Mouse (Mus musculus): ENCODE results near the gene Gm38655.
"Not testable (repeated sequence)": the region's sequence is repeated elsewhere in the genome, so short reads cannot be mapped to it uniquely, and the experiment has no call there.

Gene Gm38655

DNA sequence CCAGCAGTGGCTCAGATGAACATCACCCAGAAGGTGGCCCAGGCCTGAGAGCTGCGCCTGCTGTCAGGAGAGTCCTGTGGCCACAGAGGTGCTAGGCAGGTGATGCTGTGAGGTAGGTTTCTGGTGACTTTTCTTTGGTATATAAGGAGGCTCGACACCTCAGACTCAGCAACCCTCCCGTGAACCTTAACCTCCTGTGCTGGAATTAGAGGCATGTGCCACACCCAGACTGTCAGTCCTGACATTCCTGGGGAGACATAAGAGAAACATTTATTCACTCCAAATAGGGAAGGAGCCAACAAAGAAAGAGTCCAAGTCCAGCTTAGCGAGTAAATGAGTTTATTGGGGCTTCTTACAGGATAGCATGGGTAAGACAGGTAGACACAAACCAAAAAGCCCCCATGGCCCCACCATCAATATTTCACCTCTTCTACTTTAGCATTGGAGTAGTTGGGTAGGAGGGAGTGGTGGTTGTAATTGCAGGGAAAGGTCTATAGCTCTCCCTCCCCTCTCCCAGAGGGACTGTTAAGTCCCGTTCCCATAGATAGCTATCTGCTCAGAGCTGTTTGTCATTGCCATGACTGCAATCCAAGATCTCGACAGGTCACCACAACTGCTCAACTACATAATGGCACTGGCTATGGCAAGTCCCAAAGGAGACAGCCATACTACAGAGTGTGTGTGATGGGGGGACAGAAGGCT is 9.2 kb downstream of the Gm38655 start:
- no peak for DNase-seq

DNA sequence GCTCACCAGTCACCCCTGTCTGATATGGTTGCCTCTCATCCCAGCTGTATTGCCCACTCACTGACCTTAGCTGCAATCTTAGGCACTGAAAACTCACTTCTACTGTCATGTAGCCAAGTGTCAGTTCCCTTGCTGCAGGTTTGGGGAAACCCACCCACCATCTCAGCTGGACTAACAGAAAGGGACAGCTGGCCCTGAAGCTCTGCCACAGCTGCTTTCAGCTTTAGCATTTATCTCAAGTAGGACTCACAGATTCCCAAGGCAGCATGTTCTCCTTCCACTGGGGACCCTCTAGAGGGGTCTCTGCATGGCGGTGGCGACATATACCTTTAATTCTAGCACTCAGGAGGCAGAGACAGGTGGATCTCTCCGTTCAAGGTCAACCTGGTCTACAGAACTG is 10.5 kb downstream of the Gm38655 start:
- DNase-seq: no peak

DNA sequence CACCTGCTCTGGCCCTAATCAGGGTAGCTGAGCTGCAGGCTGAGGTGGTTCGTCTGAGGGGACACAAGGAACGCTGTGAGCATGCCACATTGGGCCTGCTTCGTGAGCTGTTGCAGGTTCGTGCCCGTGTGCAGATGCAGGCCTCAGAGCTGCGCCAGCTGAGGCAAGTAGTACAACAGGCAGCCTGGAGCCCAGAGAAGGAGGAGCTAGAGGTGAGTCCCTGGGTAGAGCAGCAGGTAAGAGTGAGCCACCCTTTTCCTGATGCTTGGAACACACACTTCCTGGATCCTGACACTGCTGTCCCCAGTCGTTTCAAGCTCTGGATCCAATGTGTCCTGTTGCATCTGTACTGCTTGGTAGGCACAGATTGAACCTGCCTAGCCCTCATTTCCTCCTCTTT is 11.9 kb downstream of the Gm38655 start:
- DNase-seq: no peak

DNA sequence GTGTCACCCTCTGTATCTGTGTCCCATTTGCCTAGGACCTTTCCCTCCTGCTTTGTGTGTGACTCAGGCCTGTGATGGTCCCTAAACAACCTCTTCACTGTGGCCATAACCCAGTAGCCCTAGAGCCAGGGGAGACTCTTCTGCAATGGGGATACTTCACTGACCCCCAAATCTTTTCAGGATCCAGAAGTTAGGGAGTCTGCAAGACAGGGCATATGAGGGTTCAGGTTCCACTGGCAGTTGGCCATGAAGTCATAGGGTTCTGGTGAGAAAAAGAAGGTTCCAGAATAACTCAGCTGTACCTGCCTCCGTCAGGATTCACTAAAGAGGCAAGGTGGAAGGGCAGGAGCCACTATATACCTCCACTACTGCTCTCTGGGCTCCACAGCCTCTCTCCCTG is 13.1 kb downstream of the Gm38655 start, which contains the start of gene Ccdc154:
TSS of gene Ccdc154 (plus strand) at position 301 of the 400 bp plus-strand sequence.
- no peak for DNase-seq

DNA sequence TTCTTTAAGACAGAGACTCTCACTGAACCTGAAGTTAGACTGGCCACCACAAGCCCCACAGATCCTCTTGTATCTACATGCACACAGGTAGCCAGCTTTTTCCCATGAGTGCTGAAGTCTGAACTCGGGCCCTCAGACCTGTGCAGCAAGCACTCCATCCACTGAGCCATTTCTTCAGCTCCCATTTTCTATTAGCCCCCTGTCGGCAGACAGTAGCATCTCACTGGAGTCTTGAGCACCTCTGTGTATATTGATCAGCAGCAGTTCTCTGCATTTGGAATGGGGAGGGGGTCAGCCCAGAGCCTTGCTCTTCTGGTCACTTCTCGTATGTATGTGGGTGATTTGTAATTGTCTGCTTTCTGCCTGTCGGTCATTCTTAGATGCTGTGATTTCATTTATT is 35.3 kb downstream of the Gm38655 start:
- DNase-seq: peak; percentile 18 to 31

DNA sequence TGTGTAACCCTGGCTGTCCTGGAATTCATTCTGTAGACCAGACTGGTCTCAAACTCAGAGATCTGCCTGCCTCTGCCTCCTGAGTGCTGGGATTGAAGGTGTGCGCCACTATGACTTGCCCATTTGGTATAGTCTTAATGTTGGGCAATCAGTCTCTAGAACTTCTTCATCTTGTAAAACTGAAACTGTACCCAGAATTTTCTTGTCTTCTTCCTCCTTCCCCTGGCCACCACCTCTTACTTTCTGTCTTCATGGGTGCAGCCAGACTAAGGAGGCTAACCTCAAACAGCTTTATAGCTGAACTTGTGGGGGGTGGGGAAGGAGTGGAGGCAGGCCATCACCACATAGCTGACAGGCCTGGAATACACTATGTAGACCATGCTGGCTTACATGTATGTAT is 36.5 kb downstream of the Gm38655 start:
- DNase-seq: no peak

DNA sequence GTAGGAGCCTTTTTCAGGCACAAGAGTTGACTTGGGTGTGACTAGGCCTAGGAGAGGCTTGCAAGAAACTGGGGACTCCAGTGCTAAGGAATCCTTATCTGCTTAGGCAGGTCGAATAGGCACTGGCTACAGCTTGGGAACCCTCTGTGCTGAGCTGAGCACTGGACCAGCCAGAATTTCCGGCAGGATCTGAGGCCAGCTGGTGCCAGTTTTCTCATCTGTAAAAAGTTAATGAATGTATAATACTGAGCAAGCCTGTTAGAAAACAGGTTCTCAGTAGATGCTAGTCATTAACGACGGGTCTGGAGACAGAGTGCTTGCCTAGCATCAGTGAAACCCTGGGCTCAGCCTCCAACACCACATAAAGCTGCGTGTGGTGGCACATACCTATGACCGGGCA is 39.6 kb downstream of the Gm38655 start:
- peak in 1 of 2 experiments; percentile 8 for DNase-seq

DNA sequence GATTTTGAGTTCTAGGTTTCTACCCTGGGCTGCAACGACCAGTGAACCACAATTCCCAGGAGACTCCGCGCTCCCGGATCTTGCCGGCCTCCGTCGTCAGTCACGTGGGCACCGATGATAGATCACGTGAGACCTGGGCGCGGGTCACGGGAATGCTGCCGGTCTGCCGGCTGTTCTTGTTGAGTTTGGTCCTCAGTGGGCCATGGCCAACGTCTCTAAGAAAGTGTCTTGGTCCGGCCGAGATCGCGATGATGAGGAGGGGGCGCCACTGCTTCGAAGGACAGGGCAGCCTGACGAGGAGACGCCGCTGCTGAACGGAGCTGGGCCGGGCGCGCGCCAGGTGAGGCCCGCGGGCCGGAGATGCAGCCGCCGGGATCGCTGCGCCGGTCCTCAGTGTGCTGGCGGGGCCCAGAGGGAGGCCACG is 42.0 kb downstream of the Gm38655 start, which contains the start of gene Clcn7:
TSS of gene Clcn7 (plus strand) at position 117 of the 424 bp plus-strand sequence.
- DNase-seq: peak; percentile 95 to 97

DNA sequence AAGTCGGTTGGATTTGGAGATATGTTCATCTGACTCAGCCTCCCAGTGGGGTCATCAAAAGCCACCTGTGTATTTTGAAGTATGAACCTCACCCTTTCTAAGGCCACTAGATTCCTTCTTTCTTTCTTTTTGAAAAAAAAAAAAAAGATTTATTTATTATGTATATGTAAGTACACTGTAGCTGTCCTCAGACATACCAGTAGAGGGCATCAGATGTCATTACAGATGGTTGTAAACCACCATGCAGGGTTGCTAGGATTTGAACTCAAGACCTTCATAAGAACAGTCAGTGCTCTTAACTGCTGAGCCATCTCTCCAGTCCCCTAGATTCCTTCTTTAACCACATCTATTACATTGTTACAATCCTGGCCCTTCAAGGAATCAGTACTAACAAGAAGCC is 45.2 kb downstream of the Gm38655 start:
- no peak for DNase-seq

DNA sequence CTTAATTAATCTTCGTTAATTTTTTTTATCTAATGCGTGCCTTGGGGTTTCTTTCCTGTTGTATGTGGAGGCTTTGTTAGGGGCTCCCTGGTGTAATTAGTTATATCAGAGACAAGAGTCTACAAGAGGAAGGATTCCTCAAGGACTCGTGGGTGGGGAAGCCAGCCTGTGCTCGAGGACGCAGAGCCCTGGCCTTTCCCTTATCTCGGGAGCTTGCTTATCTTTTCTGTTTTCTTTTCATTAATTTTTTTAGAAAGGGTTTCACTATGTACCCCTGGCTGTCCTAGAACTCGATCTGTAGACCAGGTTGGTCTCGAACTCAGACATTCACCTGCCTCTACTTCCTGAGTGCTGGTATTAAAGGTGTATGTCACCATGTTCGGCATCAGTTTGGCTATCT is 47.6 kb downstream of the Gm38655 start:
- no peak for DNase-seq

DNA sequence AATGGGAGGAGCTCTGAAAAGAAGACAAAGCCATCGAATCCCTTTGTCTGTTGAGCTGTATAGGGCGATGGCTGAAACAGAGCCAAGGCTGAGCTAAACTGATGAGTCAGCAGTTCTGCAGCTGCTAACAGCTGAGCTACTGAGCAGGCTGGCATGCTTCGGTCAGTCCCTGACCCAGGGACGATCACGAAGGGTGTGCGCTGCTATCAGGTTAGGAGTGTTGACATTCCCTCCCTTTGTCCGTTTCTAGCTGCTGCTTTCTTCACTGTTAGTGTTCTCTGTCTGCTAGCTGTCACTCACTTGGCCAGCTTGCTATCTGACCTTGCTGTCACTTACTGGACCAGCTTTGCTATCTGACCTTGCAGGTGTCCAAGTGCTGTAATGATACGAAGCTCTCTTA is 48.2 kb downstream of the Gm38655 start:
- peak in 1 of 2 experiments; percentile 16 for DNase-seq

DNA sequence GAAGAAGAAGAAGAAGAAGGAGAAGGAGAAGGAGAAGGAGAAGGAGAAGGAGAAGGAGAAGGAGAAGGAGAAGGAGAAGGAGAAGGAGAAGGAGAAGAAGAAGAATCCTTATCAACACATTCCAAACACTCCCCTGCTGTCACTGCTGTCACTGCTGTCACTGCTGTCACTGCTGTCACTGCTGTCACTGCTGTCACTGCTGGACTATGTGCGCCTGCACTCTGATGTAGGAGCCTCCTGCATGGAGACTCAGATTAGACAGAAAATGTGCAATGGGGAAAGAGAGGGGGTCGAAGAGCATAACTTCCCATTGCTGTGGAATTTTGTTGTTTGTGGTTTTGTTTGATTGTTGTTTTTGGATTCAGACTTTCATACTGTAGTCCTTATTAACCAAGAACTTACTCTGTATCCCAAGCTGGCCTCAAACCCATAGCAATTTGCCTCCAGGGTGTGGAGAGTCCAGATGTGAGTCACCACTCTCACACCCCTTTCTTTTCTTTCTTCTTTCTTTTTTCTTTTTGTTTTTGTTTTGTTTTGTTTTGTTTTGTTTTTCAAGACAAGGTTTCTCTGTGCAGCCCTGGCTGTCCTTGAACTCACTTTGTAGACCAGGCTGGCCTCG is 49.7 kb downstream of the Gm38655 start:
- DNase-seq: not testable (repeated sequence)

DNA sequence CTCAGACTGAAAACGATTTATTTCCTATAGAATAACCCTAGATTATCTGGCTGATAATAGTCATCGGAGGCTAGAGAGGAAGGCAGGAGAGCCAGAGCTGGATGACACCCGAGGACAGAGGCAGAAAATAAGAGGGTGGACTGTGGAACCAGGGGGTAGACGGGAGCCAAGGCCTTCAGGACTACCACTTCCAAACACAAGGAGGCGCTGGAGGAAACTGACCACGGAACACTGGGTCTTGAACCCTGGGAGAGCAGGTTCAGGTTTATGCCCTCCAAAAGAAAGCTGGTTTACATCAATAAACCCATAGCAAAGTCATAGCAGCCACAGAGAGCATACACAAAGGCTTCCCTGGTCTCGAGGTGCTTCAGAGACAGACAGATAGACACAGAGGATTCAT is 51.3 kb downstream of the Gm38655 start:
- DNase-seq: peak; percentile 26 to 35
